Mouse (Mus musculus) lung, postnatal 0 days (tissue): ENCODE results near the gene Ttn. TPM values are rescaled to one million over a fixed set of nuclear protein-coding genes. Genes with fewer than 3 reads are reported as not detected.

Source experiments
- ATAC-seq: fragments of 200-750 bp; cut with Nextera tagmentation; 2 replicates; pipeline ENCODE4 v1.8.0; 2017; ENCODE audit warnings: moderate library complexity
- DNase-seq: peaks from one replicate; pipeline ENCODE4 v3.0.0-alpha.2; 2016; ENCODE audit warnings: low spot score
- H3K27ac ChIP-seq: fragments of 300-500 bp; sonication (generic); 2 replicates; pipeline ENCODE4 v1.5.1; 2014; ENCODE audit warnings: antibody characterized with exemption, mild to moderate bottlenecking, low read length, mixed read lengths
- H3K27me3 ChIP-seq: fragments of 300-500 bp; sonication (generic); replicated peaks from 2 replicates; pipeline ENCODE4 v1.6.1; 2014; ENCODE audit warnings: low read length, mixed read lengths; ENCODE audit not compliant: insufficient read depth
- H3K36me3 ChIP-seq: fragments of 300-500 bp; sonication (generic); 2 replicates; pipeline ENCODE4 v1.6.1; 2014; ENCODE audit warnings: low read length, mixed read lengths; ENCODE audit not compliant: insufficient read depth
- H3K4me1 ChIP-seq: fragments of 300-500 bp; sonication (generic); 2 replicates; pipeline ENCODE4 v1.6.1; 2014; ENCODE audit warnings: antibody characterized with exemption, low read depth, low read length, mixed read lengths; ENCODE audit not compliant: insufficient read depth
- H3K4me2 ChIP-seq: fragments of 300-500 bp; sonication (generic); replicated peaks from 2 replicates; pipeline ENCODE4 v1.6.1; 2014; ENCODE audit warnings: low read depth, mild to moderate bottlenecking, low read length, moderate library complexity, mixed read lengths
- H3K4me3 ChIP-seq: fragments of 300-500 bp; sonication (generic); 2 replicates; pipeline ENCODE4 v1.5.1; 2014; ENCODE audit warnings: low read depth, low read length
- H3K9ac ChIP-seq: fragments of 300-500 bp; sonication (generic); replicated peaks from 2 replicates; pipeline ENCODE4 v1.6.1; 2014; ENCODE audit warnings: low read depth, mild to moderate bottlenecking
- H3K9me3 ChIP-seq: fragments of 300-500 bp; sonication (generic); 2 replicates; pipeline ENCODE4 v1.6.1; 2016; ENCODE audit warnings: low read length, mixed read lengths
- CTCF ChIP-seq: IDR thresholded peaks from 2 replicates; pipeline ENCODE4 v1.5.1; 2016; ENCODE audit warnings: antibody characterized with exemption, mild to moderate bottlenecking
- EP300 ChIP-seq: IDR thresholded peaks from 2 replicates; pipeline ENCODE4 v1.6.1; 2016; ENCODE audit warnings: antibody characterized with exemption, mild to moderate bottlenecking, control low read depth
- WGBS: fragments of 180-500 bp; shearing (Covaris S2); extraction: QIAGEN DNeasy Blood & Tissue Kit; methylation state at CpG from one replicate; pipeline ENCODE4 v1.1.7; 2014; 5-methylcytosine and 5-hydroxymethylcytosine counted together
- polyA plus RNA-seq: library from polyadenylated mRNA; unstranded; fragments of >200 nt; fragmentation: Nextera tagmentation; extraction: Ambion mirVana; gene quantifications from 2 replicates; pipeline ENCODE4 v1.2.1, GENCODE M21; 2015

The Ttn gene
- polyA plus RNA-seq, 1 experiment from 2014 or later, result 5.5 TPM

DNA sequence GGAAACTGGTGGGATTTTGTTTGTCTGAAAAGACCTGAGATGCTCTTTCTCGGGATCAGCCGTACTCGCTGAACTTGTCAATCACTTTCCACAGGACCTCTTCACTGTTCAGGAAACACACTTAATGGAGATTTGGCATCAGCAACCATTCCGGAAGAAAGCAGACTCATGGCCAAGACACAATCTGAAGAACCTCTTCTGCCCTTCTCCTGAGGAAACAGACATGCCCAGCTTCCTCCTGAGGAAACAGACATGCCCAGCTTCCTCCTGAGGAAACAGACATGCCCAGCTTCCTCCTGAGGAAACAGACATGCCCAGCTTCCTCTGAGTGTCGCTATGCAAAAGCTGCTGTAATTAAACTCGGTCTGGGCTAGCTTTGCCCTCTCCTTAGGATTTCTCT is 287.1 kb downstream of the Ttn start:
- peaks cover 15% of the 10 kb centered on the region for H3K36me3 ChIP-seq
- no peak for TF ChIP-seq CTCF
- peak; percentile 58; the same call in 1 of the 2 replicates for TF ChIP-seq EP300
- no peaks in the 10 kb centered on the region for H3K27me3 ChIP-seq
- H3K9me3 ChIP-seq, result no peaks in the 10 kb centered on the region
- no peak overlapping the region for H3K27ac ChIP-seq
- no peak overlapping the region for H3K4me2 ChIP-seq
- H3K4me1 ChIP-seq, result no peaks in the 10 kb centered on the region
- WGBS, result 52% methylated on average over 6 of the region's 6 CpGs
- peak; percentile 37 for DNase-seq
- H3K4me3 ChIP-seq, result no peak overlapping the region
- no peak overlapping the region for H3K9ac ChIP-seq
- peak; percentile 51 for ATAC-seq

DNA sequence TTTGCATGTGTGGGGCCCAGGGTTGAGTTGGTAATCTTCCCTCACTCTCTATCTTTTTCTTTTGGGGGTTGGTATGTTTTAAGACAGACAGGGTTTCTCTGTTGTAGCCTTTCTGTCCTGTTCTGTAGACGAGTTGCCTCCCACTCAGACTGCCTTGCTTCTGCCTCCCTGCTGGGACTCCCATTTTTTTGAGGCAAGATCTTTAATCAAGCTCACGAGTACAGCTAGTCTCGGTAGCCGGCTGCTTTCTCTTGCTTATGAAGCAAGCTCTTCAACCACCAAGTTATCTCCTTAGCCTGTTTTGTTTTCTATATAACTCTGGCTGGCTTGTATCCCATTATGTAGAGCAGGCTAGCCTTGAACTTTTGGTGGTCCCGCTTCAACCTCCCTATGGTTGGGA is 288.6 kb downstream of the Ttn start:
- TF ChIP-seq CTCF, result no peak
- TF ChIP-seq EP300, result no peak
- no peaks in the 10 kb centered on the region for H3K4me1 ChIP-seq
- no peaks in the 10 kb centered on the region for H3K27me3 ChIP-seq
- 84% methylated on average over 5 of the region's 5 CpGs for WGBS
- no peak overlapping the region for H3K9ac ChIP-seq
- no peak overlapping the region for H3K4me2 ChIP-seq
- ATAC-seq, result no peak
- H3K9me3 ChIP-seq, result no peaks in the 10 kb centered on the region
- H3K36me3 ChIP-seq, result peaks cover 15% of the 10 kb centered on the region
- H3K4me3 ChIP-seq, result no peak overlapping the region
- no peak for DNase-seq
- no peak overlapping the region for H3K27ac ChIP-seq

DNA sequence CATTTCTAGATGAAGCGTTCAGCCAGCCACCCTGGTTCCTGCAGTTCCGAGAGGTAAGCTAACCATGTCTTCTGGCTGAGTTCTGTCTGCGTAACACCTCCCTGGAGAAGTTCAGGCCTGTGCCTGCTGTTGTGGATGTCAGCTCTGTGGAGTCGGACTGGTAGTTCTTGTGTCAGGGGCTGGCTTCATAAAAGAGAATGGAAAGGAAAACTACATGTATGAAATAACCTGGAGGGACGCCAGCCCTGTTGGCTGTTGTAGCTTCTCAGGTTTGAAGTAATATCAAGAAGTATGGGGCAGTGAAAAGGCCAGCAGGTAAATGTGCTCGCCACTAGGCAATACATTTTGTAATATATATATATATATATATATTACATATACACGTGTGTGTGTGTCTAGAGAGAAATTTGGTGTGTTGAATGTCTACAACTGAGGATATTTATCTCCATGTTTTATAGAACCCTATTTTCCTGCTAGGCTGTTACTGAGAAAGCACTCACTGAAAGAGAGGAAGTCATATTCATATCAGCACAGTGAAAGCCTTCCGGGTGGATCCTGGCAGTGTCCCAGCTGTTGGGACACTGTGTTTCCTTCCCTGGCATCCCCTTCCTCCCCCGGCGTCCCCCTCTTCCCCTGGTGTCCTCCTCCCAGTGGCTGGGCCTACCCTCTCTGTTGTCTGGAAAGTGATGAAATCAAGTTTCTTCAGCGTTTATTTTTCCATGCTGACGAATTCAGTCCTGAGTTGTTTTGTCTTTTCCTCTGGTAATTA is 291.7 kb downstream of the Ttn start:
- DNase-seq (peak; percentile 87), ATAC-seq (peak; percentile 96)

DNA sequence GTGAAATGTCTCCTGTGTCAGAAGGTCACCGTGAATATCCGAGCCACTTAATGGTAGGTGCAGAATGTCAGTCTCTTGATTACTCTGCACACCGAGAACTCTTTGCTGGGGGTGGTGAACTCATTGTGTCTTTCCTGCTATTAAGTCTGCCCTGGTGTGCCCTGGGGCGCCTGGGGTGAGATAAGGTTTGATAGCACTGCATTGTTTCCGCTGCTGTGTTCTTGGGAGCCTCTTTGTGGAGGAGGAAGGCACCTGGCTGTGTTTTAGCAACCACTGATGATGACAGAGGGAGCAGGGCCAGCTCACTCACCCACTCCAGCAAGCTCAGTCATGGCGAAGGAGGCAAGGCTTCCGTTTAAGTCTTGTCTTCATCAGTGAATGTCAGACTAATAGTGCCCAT is 294.2 kb downstream of the Ttn start:
- Histone ChIP-seq H3K4me2 (no peak overlapping the region), H3K9me3 (no peaks in the 10 kb centered on the region), H3K4me3 (no peak overlapping the region), H3K27ac (no peak overlapping the region), H3K36me3 (peaks cover 40% of the 10 kb centered on the region), H3K4me1 (no peaks in the 10 kb centered on the region), H3K9ac (no peak overlapping the region), H3K27me3 (no peaks in the 10 kb centered on the region)
- 47% methylated on average over 7 of the region's 7 CpGs for WGBS
- no peak for TF ChIP-seq EP300
- no peak for TF ChIP-seq CTCF
- DNase-seq (no peak), ATAC-seq (no peak)

More for the DNA sequence above, 291.7 kb downstream of the Ttn start:
- H3K9ac ChIP-seq, result no peak overlapping the region
- H3K4me2 ChIP-seq, result no peak overlapping the region
- no peaks in the 10 kb centered on the region for H3K27me3 ChIP-seq
- H3K36me3 ChIP-seq, result peaks cover 41% of the 10 kb centered on the region
- H3K4me1 ChIP-seq, result no peaks in the 10 kb centered on the region
- no peaks in the 10 kb centered on the region for H3K9me3 ChIP-seq
- TF ChIP-seq EP300, result peak; percentile 83
- no peak for TF ChIP-seq CTCF
- H3K27ac ChIP-seq, result peak overlapping the region; percentile 44; the same call in 1 of the 2 replicates
- no peak overlapping the region for H3K4me3 ChIP-seq
- 52% methylated on average over 12 of the region's 12 CpGs for WGBS

DNA sequence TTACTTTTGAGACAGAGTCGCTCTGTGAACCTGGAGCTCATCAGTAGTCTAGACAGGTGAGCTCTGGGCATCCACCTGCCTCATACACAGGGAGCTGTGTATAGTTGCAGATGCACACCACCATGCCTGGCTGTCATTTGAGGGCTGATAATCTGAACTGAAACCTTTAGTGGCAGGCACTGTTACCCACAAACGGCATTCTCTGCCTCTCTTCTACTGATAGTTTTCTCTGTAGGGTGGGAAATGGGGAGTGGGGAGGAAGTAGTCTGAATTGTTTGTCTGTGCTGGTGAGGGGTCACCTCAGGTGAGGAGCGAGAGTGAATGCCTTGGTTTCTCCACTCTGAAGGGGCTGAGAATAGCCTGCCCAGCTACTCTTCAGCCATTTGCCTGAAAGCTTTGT is 294.7 kb downstream of the Ttn start:
- no peaks in the 10 kb centered on the region for H3K4me1 ChIP-seq
- no peak for TF ChIP-seq EP300
- no peak for TF ChIP-seq CTCF
- no peak for ATAC-seq
- peaks cover 37% of the 10 kb centered on the region for H3K36me3 ChIP-seq
- H3K27ac ChIP-seq, result no peak overlapping the region
- H3K9me3 ChIP-seq, result no peaks in the 10 kb centered on the region
- H3K27me3 ChIP-seq, result no peaks in the 10 kb centered on the region
- H3K9ac ChIP-seq, result no peak overlapping the region
- no peak for DNase-seq
- H3K4me2 ChIP-seq, result no peak overlapping the region
- no peak overlapping the region for H3K4me3 ChIP-seq
- 59% methylated on average over 3 of the region's 3 CpGs for WGBS

DNA sequence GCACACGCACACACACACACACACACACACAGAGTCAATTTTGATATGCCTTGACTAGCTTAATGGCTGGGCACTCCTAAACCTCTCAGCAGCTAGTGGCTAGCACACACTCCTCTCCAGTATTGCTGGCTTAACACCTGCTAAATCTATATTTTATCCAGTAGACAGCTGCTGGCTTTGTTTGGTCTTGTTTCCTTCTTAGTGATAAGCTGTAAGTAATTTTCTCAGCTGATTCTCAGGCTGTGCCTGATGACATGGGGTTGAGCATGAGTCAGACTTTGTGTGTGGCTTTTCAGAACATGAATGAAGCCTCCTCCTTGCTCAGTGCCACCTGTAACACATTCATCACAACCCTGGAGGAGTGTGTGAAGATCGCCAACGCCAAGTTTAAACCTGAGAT is 295.4 kb downstream of the Ttn start:
- Histone ChIP-seq H3K27me3 (no peaks in the 10 kb centered on the region), H3K36me3 (peaks cover 34% of the 10 kb centered on the region), H3K9ac (no peak overlapping the region), H3K4me1 (no peaks in the 10 kb centered on the region), H3K4me3 (no peak overlapping the region), H3K9me3 (no peaks in the 10 kb centered on the region), H3K4me2 (no peak overlapping the region), H3K27ac (no peak overlapping the region)
- DNase-seq (no peak), ATAC-seq (no peak)
- WGBS, result 85% methylated on average over 3 of the region's 3 CpGs
- no peak for TF ChIP-seq CTCF
- no peak for TF ChIP-seq EP300
